Mouse (Mus musculus) liver, adult 2 months (tissue): ENCODE results near the gene 1700016H13Rik.

Experiments used
- CTCF ChIP-seq: fragments of 200-500 bp; IDR thresholded peaks from 2 replicates; pipeline ENCODE4 v1.5.1; 2011; ENCODE audit warnings: low read depth, low read length, control low read depth
- POLR2A ChIP-seq: fragments of 200-500 bp; IDR thresholded peaks from 2 replicates; pipeline ENCODE4 v1.6.1; 2011; ENCODE audit warnings: low read length, control low read depth; ENCODE audit not compliant: insufficient read depth; ENCODE audit errors: extremely low read depth

GRCm38 (mm10) chr5:103676289-103676881 is 20.6 kb upstream of the 1700016H13Rik start:
- TF ChIP-seq CTCF (no peak), POLR2A (no peak)
